Mouse (Mus musculus) intestine, embryonic 16.5 days (tissue): ENCODE results near the gene Ptpn3. TPM values are rescaled to one million over a fixed set of nuclear protein-coding genes. Genes with fewer than 3 reads are reported as not detected.

Experiments
- ATAC-seq: fragments of 200-750 bp; cut with Nextera tagmentation; 2 replicates; pipeline ENCODE4 v1.8.0; 2017; ENCODE audit warnings: moderate TSS enrichment, moderate library complexity
- H3K27ac ChIP-seq: fragments of 300-500 bp; sonication (generic); 2 replicates; pipeline ENCODE4 v1.5.1; 2014; ENCODE audit warnings: mild to moderate bottlenecking, low read length
- H3K27me3 ChIP-seq: fragments of 300-500 bp; sonication (generic); replicated peaks from 2 replicates; pipeline ENCODE4 v1.6.1; 2014; ENCODE audit warnings: low read length, control low read depth, mixed read lengths; ENCODE audit not compliant: control insufficient read depth, insufficient read depth
- H3K36me3 ChIP-seq: fragments of 300-500 bp; sonication (generic); 2 replicates; pipeline ENCODE4 v1.6.1; 2014; ENCODE audit warnings: low read length, control low read depth; ENCODE audit not compliant: control insufficient read depth, insufficient read depth
- H3K4me1 ChIP-seq: fragments of 300-500 bp; sonication (generic); 2 replicates; pipeline ENCODE4 v1.6.1; 2014; ENCODE audit warnings: low read length, control low read depth, mixed read lengths; ENCODE audit not compliant: control insufficient read depth, insufficient read depth
- H3K4me2 ChIP-seq: fragments of 300-500 bp; sonication (generic); 2 replicates; pipeline ENCODE4 v1.6.1; 2014; ENCODE audit warnings: low read depth, low read length, control low read depth
- H3K4me3 ChIP-seq: fragments of 300-500 bp; sonication (generic); 2 replicates; pipeline ENCODE4 v1.5.1; 2014; ENCODE audit warnings: mild to moderate bottlenecking, low read length
- H3K9ac ChIP-seq: fragments of 300-500 bp; sonication (generic); 2 replicates; pipeline ENCODE4 v1.6.1; 2014; ENCODE audit warnings: low read depth, low read length
- H3K9me3 ChIP-seq: fragments of 300-500 bp; sonication (generic); 2 replicates; pipeline ENCODE4 v1.6.1; 2016; ENCODE audit warnings: low read length, control low read depth; ENCODE audit not compliant: control insufficient read depth
- whole genome bisulfite sequencing: fragments of 180-500 bp; shearing (Covaris S2); extraction: QIAGEN DNeasy Blood & Tissue Kit; methylation state at CpG from one replicate; pipeline ENCODE4 v1.1.7; 2014; 5-methylcytosine and 5-hydroxymethylcytosine counted together
- polyA plus RNA-seq: library from polyadenylated mRNA; unstranded; fragments of >200 nt; fragmentation: Nextera tagmentation; extraction: Ambion mirVana; gene quantifications from 2 replicates; pipeline ENCODE4 v1.2.1, GENCODE M21; 2015

Ptpn3 gene
- polyA plus RNA-seq, 1 experiment from 2014 or later, result 8.5 TPM

DNA sequence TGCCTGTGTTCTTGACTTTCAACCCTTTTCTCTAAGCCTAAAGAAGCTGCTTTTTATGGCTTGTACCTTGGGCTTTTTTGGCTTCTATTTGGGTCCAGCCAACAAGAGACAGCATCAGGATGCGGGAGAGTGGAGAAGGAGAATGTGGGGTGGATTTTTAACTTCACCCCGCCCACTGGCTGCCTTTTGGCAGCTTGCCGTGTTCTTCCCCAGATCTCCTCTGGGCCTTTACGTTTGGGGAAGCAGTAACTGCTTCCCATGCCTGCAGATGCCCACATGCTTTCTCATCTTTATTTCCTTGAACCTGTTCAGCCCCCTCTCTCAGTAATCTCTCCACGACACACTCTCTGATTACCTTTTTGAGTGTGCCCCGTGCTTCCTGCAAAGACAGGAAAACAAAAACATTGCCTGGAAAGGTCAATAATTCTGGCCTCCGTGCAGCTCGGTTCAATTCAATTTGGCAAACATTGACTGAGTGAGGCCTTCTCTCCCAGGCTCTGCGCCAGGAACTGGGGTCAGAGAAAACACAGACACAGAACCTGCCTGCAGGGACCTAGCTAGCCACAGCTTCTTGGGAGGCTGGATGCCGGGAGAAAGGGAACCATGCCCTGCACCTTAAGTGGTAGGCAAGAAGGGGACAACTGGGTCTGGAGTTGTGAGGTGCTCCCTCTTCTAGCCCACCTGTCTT lies 17.0 kb upstream of the Ptpn3 start:
- Histone ChIP-seq H3K27me3 (no peaks in the 10 kb centered on the region), H3K36me3 (no peaks in the 10 kb centered on the region), H3K4me3 (no peak overlapping the region), H3K27ac (peak overlapping the region; percentile 52), H3K4me1 (peaks cover 13% of the 10 kb centered on the region), H3K9me3 (no peaks in the 10 kb centered on the region), H3K4me2 (peak overlapping the region; percentile 3; the same call in 1 of the 2 replicates), H3K9ac (no peak overlapping the region)
- ATAC-seq, result peak; percentile 48; the same call in 1 of the 2 replicates
- 13% methylated on average over 10 of the region's 10 CpGs for WGBS

DNA sequence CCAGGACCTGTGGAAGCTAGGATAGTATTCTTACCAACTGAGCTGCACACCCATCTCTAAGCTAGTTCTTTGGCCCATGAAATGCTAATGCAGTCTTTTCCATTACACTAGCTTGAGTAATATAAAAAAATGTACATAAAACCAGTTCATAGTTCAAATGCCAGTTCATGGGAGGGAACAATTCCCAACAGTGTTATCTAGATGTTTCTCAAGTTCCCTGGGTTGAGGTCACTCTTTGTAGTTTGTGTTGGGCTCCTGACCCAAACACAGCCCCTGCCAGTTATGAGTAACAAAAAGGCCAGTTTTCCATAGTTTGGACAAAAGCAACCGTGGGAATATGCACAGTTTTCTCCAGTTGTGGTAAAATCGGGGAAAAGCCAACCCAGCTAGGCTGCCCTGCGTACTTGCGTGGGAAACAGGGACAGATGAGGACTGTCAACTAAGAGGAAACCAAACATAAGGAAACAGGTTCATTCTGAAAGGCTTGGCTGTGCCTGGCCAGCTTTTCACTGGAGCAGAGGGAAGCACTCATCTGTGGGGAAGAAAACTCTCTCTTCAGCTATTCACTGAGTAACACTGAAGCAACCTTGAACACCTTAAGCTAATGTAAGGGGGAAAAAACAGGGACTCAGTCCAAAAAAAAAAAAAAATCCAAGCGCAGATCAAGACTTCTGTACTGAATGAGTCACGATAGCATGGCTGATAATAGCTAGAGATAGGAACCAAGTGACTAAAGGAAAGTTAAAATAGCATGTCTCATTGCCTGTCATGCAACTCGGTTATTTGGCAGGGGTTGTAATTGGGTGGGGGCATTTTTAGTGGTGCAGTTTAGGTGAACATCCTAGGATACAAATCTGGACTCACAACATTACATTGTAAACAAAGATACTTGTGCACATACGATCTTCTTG lies 10.9 kb upstream of the Ptpn3 start:
- Histone ChIP-seq H3K4me1 (0 out of 2 replicates have a peak, but pooled peaks cover 2% of the 10 kb centered on the region), H3K4me3 (no peak overlapping the region), H3K36me3 (no peaks in the 10 kb centered on the region), H3K27me3 (no peaks in the 10 kb centered on the region), H3K9ac (no peak overlapping the region), H3K9me3 (no peaks in the 10 kb centered on the region), H3K27ac (no peak overlapping the region), H3K4me2 (no peak overlapping the region)
- ATAC-seq, result peak; percentile 49; the same call in 1 of the 2 replicates
- WGBS, result 64% methylated on average over 8 of the region's 8 CpGs

DNA sequence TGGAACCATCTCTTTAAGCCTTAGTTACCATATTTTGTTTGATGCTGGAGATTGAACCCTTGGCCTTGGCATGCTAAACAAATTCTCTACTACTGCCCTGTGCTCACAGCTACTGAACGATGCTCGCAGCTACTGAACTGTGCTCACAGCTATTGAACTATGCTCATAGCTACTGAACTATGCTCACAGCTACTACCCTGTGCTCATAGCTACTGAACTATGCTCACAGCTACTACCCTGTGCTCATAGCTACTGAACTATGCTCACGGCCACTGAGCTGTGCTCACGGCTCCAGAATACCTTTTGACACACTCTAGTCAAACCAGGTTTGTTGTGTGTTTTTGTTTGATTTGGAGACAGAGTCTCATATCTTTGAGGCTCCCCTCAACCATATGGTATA lies 10.1 kb upstream of the Ptpn3 start:
- no peak overlapping the region for H3K27ac ChIP-seq
- ATAC-seq, result peak; percentile 59

DNA sequence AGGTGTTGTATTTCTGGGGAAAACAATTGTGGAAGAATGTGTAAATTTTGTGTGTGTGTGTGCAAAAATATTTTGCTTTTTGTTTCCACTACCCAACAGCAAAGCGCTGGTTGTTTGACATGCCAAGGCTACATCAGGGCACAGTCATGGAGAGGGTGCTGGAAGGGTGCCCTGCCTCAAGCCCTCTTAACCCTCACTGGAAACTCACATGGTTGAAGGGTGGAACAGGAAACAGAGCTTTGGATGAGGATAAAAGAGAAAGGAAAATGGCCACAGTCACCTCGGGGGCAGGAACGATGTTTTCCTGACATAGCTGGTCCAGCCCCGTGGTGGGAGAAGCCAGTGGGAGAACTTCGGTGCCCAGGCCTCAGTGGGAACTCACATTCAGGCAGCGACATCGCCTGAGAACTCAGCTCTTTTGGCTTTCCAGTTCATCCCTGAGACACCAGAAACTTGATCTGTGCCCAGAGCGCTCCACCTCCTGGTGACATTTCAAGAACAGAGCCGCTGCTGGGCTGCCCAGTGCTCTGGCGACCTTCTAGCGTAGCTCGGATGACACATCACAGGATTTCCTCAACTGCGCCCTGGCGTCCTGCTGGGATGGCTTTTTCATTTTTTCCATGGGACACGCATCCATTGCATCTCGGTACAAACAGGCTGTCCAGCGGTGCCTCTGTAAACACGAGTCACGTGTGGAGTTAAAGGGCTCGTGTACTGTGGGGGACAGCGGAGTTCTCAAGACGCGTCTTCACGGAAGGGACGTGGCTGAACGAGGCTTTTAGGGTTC lies 6.8 kb upstream of the Ptpn3 start:
- WGBS, result 44% methylated on average over 26 of the region's 26 CpGs
- ATAC-seq, result no peak

More for the DNA sequence above, 10.1 kb upstream of the Ptpn3 start:
- Histone ChIP-seq H3K9ac (no peak overlapping the region), H3K4me2 (no peak overlapping the region), H3K4me1 (0 out of 2 replicates have a peak, but pooled peaks cover 2% of the 10 kb centered on the region), H3K9me3 (no peaks in the 10 kb centered on the region), H3K27me3 (no peaks in the 10 kb centered on the region), H3K36me3 (no peaks in the 10 kb centered on the region), H3K4me3 (no peak overlapping the region)
- 80% methylated on average over 4 of the region's 4 CpGs for WGBS

DNA sequence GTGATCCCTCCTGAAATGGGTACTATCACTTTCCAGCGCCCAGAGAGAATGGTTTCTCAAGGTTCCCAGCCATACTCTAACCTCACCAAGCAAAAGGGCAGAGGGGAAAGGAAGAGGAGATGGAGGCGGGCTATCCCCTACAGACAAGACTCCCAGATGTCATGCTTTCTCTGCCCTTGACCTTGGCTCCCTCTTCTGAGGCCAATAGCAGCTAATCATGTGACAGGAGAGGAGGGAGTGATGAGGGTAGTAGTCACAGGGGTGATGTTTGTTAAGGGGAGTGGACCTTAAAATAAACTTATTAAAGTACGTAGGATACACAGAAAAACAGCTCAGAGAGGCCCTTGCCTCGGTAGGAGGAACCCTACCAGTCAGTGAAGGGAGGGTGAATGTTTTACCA lies 6.1 kb upstream of the Ptpn3 start:
- ATAC-seq, result no peak
- H3K9ac ChIP-seq, result no peak overlapping the region
- WGBS, result 74% methylated on average over 4 of the region's 4 CpGs
- H3K27ac ChIP-seq, result no peak overlapping the region
- H3K4me3 ChIP-seq, result no peak overlapping the region
- H3K36me3 ChIP-seq, result no peaks in the 10 kb centered on the region
- no peak overlapping the region for H3K4me2 ChIP-seq
- H3K27me3 ChIP-seq, result no peaks in the 10 kb centered on the region
- H3K9me3 ChIP-seq, result no peaks in the 10 kb centered on the region
- 0 out of 2 replicates have a peak, but pooled peaks cover 2% of the 10 kb centered on the region for H3K4me1 ChIP-seq

More for the DNA sequence above, 6.8 kb upstream of the Ptpn3 start:
- no peak overlapping the region for H3K27ac ChIP-seq
- no peaks in the 10 kb centered on the region for H3K9me3 ChIP-seq
- no peak overlapping the region; the same call in 1 of the 2 replicates for H3K4me3 ChIP-seq
- H3K27me3 ChIP-seq, result no peaks in the 10 kb centered on the region
- no peaks in the 10 kb centered on the region for H3K36me3 ChIP-seq
- H3K9ac ChIP-seq, result 0 out of 2 replicates have a peak overlapping the region, but pooled peaks have one; percentile 8
- H3K4me1 ChIP-seq, result 0 out of 2 replicates have a peak, but pooled peaks cover 2% of the 10 kb centered on the region
- peak overlapping the region; percentile 32 for H3K4me2 ChIP-seq

DNA sequence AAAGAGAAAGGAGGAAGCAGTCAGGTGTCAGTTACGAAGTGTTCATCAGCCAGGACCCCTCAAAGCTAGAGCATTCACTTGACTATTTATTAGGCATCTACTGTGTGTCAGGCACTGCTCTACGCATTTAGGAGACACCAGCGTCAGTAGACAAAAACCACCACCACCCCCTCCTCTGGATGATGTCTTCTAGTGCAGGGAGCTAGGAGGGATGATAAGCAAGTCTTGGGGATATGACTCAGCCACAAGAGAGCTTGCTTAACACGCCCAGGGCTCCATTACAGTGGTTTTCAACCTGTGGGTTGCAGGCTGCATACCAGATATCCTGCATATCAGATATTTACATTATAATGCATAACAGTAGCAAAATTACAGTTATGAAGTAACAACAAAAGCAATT lies 4.6 kb upstream of the Ptpn3 start:
- 84% methylated on average over 4 of the region's 4 CpGs for WGBS
- ATAC-seq, result no peak

DNA sequence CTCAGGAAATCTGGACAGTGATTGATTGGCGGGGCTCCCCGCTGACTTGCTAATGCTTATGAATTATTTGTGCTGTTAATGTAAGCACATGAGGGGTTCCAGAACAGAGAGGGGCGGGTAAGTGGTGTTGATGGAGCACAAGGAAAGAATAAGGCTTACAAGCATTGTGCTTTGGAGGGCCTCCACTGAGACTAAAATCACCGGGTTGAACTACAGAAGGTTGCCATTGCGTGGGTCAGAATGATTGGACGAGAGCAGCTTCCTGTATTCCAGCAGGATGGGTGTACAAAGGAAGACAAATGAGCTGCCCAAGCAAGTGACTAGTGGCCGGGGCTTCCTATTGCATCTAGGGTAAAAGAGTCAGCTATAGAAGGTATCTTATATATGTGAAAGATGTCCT lies 4.0 kb upstream of the Ptpn3 start:
- Histone ChIP-seq H3K4me1 (peaks cover 3% of the 10 kb centered on the region; the same call in 1 of the 2 replicates), H3K9me3 (no peaks in the 10 kb centered on the region), H3K27me3 (no peaks in the 10 kb centered on the region), H3K36me3 (no peaks in the 10 kb centered on the region), H3K4me2 (no peak overlapping the region), H3K9ac (no peak overlapping the region), H3K27ac (no peak overlapping the region), H3K4me3 (no peak overlapping the region)
- no peak for ATAC-seq
- 54% methylated on average over 7 of the region's 7 CpGs for WGBS

More for the DNA sequence above, 4.6 kb upstream of the Ptpn3 start:
- H3K36me3 ChIP-seq, result no peaks in the 10 kb centered on the region
- no peak overlapping the region for H3K4me2 ChIP-seq
- no peak overlapping the region for H3K9ac ChIP-seq
- no peak overlapping the region for H3K27ac ChIP-seq
- H3K27me3 ChIP-seq, result no peaks in the 10 kb centered on the region
- no peaks in the 10 kb centered on the region for H3K9me3 ChIP-seq
- no peaks in the 10 kb centered on the region for H3K4me1 ChIP-seq
- H3K4me3 ChIP-seq, result no peak overlapping the region

DNA sequence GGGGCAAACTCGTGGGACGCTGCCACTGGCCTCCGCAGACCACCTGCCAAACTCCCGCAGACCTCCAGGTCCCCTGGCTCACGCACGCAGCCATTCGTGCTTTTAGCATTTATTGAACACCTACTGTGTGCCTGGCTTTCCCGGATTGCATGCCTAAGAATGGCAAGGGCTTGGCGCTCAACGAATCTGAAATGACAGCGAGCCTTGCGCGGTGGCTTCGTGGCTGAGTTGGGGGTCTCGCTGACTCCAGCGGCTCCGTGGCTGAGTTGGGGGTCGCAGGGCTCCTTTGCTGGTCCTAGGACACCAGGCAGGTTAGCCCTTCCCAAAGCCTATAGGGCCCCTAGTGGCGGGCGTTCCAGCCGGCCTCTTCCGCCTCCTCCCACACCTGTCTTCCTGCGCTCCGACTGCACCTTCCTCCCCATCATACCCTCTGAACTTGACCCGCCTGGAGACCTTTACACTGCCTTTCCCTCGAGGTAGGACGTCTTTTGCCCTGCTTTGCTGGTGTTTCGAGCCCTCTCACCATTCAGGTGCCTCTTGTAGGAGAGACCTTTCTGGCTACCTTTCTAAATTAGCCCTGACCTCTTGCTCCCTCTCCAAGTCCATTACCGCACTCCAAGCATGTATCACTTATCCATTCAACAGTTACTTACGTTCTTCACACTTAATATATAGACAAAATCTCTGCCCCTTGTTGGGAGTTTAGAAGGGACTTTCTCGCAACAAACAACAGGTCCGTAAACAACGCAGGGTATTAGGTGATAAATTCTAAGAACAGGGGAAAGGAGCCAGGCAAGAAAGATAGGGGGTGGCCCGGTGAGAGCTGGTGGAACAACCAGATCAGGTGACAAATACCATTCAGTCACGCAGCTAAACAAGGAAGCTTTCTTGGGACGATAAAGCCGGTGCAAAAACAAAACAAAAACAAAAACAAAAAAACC lies 898 bp downstream of the Ptpn3 start:
- peak overlapping the region; percentile 90 for H3K27ac ChIP-seq
- no peaks in the 10 kb centered on the region for H3K27me3 ChIP-seq
- no peaks in the 10 kb centered on the region for H3K36me3 ChIP-seq
- peak overlapping the region; percentile 93 for H3K4me3 ChIP-seq
- peak overlapping the region; percentile 84 for H3K4me2 ChIP-seq
- H3K4me1 ChIP-seq, result peaks cover 18% of the 10 kb centered on the region
- no peaks in the 10 kb centered on the region for H3K9me3 ChIP-seq
- 1% methylated on average over 37 of the region's 37 CpGs for WGBS
- peak; percentile 67 for ATAC-seq
- peak overlapping the region; percentile 93 for H3K9ac ChIP-seq
